Comparison of ENCODE assay signal across 11 mouse cellular contexts in genomic region chr4:133872222-133872811, GRCm38 (mm10). TPM values are rescaled to one million over a fixed set of nuclear protein-coding genes. Genes with fewer than 3 reads are reported as not detected.
A peak's percentile ranks its signal among the peaks of the same experiment; 100 is the strongest.
DNase-seq lines count a peak whose midpoint lies in the region; ATAC-seq and TF ChIP-seq lines count a peak whose summit lies in the region.
"Had no signal": no experiment of that assay in that cellular context is flagged by ENCODE, and none has a peak within 500 bp of the region (broad histone marks: within the 10 kb centered on the region; RNA-seq: fewer than 3 reads in every experiment).

No protein-coding gene starts in this region.

- H3K9me3 ChIP-seq in stomach, embryonic 15.5 days: no peaks in the 10 kb centered on the region
- no peaks in the 10 kb centered on the region for H3K9me3 ChIP-seq in stomach, postnatal 0 days (ENCODE audit: control insufficient read depth, low read length)
- no peaks in the 10 kb centered on the region for H3K9me3 ChIP-seq in intestine, embryonic 16.5 days (ENCODE audit: control insufficient read depth, low read length)
- H3K9me3 ChIP-seq: embryonic facial prominence, embryonic 12.5 days; hindbrain, embryonic 13.5 days had no signal

- no peak for TF ChIP-seq POLR2A in small intestine, adult 2 months (IDR thresholded peaks at IDR 0.05; ENCODE audit: low read depth, low read length)

- DNase-seq in gastrocnemius, adult 2 months: no peak
- no peak for DNase-seq in gastrocnemius, adult 8-10 months (ENCODE audit: low spot score in 2 of 2)
- DNase-seq in stomach, postnatal 0 days (ENCODE audit: low spot score): no peak
- DNase-seq in kidney, postnatal 36 days: no peak
- no peak for DNase-seq in MN1 (ENCODE audit: low spot score)

- ATAC-seq in stomach, embryonic 15.5 days (ENCODE audit: insufficient read depth, low FRiP score, low read depth): no peak
- ATAC-seq in stomach, postnatal 0 days (ENCODE audit: low FRiP score, low TSS enrichment): no peak
- no peak for ATAC-seq in intestine, embryonic 16.5 days

- no peak for TF ChIP-seq EP300 in stomach, postnatal 0 days (optimal IDR thresholded peaks at IDR 0.05)

- no peak for TF ChIP-seq CTCF in gastrocnemius, adult 2 months (IDR thresholded peaks at IDR 0.05)
- no peak for TF ChIP-seq CTCF in stomach, postnatal 0 days (IDR thresholded peaks at IDR 0.05; ENCODE audit: low read depth)
- TF ChIP-seq CTCF in small intestine, adult 2 months (IDR thresholded peaks at IDR 0.05; ENCODE audit: extremely low read depth, insufficient read length, insufficient replicate concordance, low read depth, low read length): no peak

- 80% methylated on average over 7 of the region's 7 CpGs for WGBS in stomach, embryonic 15.5 days
- WGBS in stomach, postnatal 0 days: 80% methylated on average over 7 of the region's 7 CpGs
- WGBS in intestine, embryonic 16.5 days: 72% methylated on average over 7 of the region's 7 CpGs
- 71% methylated on average over 7 of the region's 7 CpGs for WGBS in small intestine, adult 2 months

- 0 out of 2 replicates have a peak, but pooled peaks cover 4% of the 10 kb centered on the region for H3K36me3 ChIP-seq in stomach, embryonic 15.5 days
- H3K36me3 ChIP-seq in stomach, postnatal 0 days (ENCODE audit: control insufficient read depth, insufficient read depth, low read length): no peaks in the 10 kb centered on the region; the same call in 1 of the 2 replicates
- H3K36me3 ChIP-seq in intestine, embryonic 16.5 days (ENCODE audit: control insufficient read depth, insufficient read depth, low read length): peaks cover 3% of the 10 kb centered on the region; the same call in 1 of the 2 replicates
- H3K36me3 ChIP-seq in small intestine, adult 2 months (ENCODE audit: control insufficient read depth, insufficient read depth, low read length): peaks cover 66% of the 10 kb centered on the region

- peak overlapping the region; percentile 47 for H3K4me3 ChIP-seq in gastrocnemius, adult 2 months
- H3K4me3 ChIP-seq in stomach, embryonic 15.5 days (replicated peaks): peak overlapping the region; percentile 25
- no peak overlapping the region for H3K4me3 ChIP-seq in stomach, postnatal 0 days (ENCODE audit: low read depth, low read length)
- H3K4me3 ChIP-seq in intestine, embryonic 16.5 days (ENCODE audit: low read length): peak overlapping the region; percentile 2; the same call in 1 of the 2 replicates
- H3K4me3 ChIP-seq in small intestine, adult 2 months (ENCODE audit: low read depth, low read length): peak overlapping the region; percentile 72
- H3K4me3 ChIP-seq: embryonic facial prominence, embryonic 12.5 days; hindbrain, embryonic 13.5 days had no signal

- peak overlapping the region; percentile 49 for H3K27ac ChIP-seq in gastrocnemius, adult 2 months
- H3K27ac ChIP-seq in stomach, embryonic 15.5 days: 0 out of 2 replicates have a peak overlapping the region, but pooled peaks have one; percentile 4
- no peak overlapping the region for H3K27ac ChIP-seq in stomach, postnatal 0 days (replicated peaks)
- H3K27ac ChIP-seq in intestine, embryonic 16.5 days (ENCODE audit: low read length): no peak overlapping the region
- peak overlapping the region; percentile 64 for H3K27ac ChIP-seq in small intestine, adult 2 months (ENCODE audit: insufficient read depth, low read depth, low read length)
- H3K27ac ChIP-seq: embryonic facial prominence, embryonic 12.5 days; hindbrain, embryonic 13.5 days had no signal

- peaks cover under 1% of the 10 kb centered on the region; the same call in 1 of the 2 replicates for H3K4me1 ChIP-seq in stomach, embryonic 15.5 days
- H3K4me1 ChIP-seq in stomach, postnatal 0 days (replicated peaks; ENCODE audit: control insufficient read depth, insufficient read depth): no peaks in the 10 kb centered on the region
- peaks cover 10% of the 10 kb centered on the region; the same call in 1 of the 2 replicates for H3K4me1 ChIP-seq in intestine, embryonic 16.5 days (ENCODE audit: control insufficient read depth, insufficient read depth, low read length)
- no peaks in the 10 kb centered on the region; the same call in 1 of the 2 replicates for H3K4me1 ChIP-seq in small intestine, adult 2 months (ENCODE audit: control insufficient read depth, insufficient read depth, insufficient read length, low read length)

- peak overlapping the region; percentile 25; the same call in 1 of the 2 replicates for H3K4me2 ChIP-seq in stomach, embryonic 15.5 days
- H3K4me2 ChIP-seq in stomach, postnatal 0 days (replicated peaks; ENCODE audit: low read depth): no peak overlapping the region
- H3K4me2 ChIP-seq in intestine, embryonic 16.5 days (ENCODE audit: low read depth, low read length): no peak overlapping the region
- H3K4me2 ChIP-seq: embryonic facial prominence, embryonic 12.5 days; hindbrain, embryonic 13.5 days; midbrain, embryonic 11.5 days had no signal

- H3K27me3 ChIP-seq in stomach, embryonic 15.5 days (replicated peaks): no peaks in the 10 kb centered on the region
- H3K27me3 ChIP-seq in stomach, postnatal 0 days (ENCODE audit: control insufficient read depth, insufficient read depth, low read length): no peaks in the 10 kb centered on the region
- no peaks in the 10 kb centered on the region for H3K27me3 ChIP-seq in intestine, embryonic 16.5 days (replicated peaks; ENCODE audit: control insufficient read depth, insufficient read depth, low read length)
- no peaks in the 10 kb centered on the region for H3K27me3 ChIP-seq in small intestine, adult 2 months (ENCODE audit: control insufficient read depth, insufficient read depth, low read length)
- H3K27me3 ChIP-seq: embryonic facial prominence, embryonic 12.5 days; hindbrain, embryonic 13.5 days had no signal

- intact Hi-C loops in gastrocnemius, adult 2 months (cut with DNase I): no loop called here

- H3K9ac ChIP-seq in stomach, embryonic 15.5 days: no peak overlapping the region
- no peak overlapping the region for H3K9ac ChIP-seq in stomach, postnatal 0 days (ENCODE audit: low read length)
- H3K9ac ChIP-seq in intestine, embryonic 16.5 days (ENCODE audit: low read depth, low read length): no peak overlapping the region
- H3K9ac ChIP-seq: embryonic facial prominence, embryonic 12.5 days had no signal

RNA-seq across cellular contexts. Expression of gene Rps6ka1, which starts 15.3 kb away (rescaled TPM):
- total RNA-seq in gastrocnemius, adult 2 months (2021): 1 to 10 TPM; 3.5 to 4.8 TPM
- 1 to 10 TPM; 3.3 to 4.7 (median 4.0) TPM for total RNA-seq in gastrocnemius, adult 8-10 months (2022)
- 73.4 and 76.4 TPM in 2 replicates for polyA plus RNA-seq in stomach, embryonic 15.5 days (2015; fragmentation: Nextera tagmentation; extraction: Ambion mirVana)
- polyA plus RNA-seq in stomach, postnatal 0 days (2015; fragmentation: Nextera tagmentation; extraction: Ambion mirVana): 45.5 and 46.0 TPM in 2 replicates
- 148 and 156 TPM in 2 replicates for polyA plus RNA-seq in intestine, embryonic 16.5 days (2015; fragmentation: Nextera tagmentation; extraction: Ambion mirVana)
- polyA plus RNA-seq in small intestine, adult 2 months (2012; rRNA removed): 91.5 and 220 TPM in 2 replicates

Comparison
In these comparisons a context has a peak if more than half of its experiments do, and no peak if none do; other contexts are left out.
1. H3K27ac ChIP-seq: peak in gastrocnemius, adult 2 months (single experiment), stomach, embryonic 15.5 days (single experiment) and small intestine, adult 2 months (single experiment); none in stomach, postnatal 0 days (single experiment) and intestine, embryonic 16.5 days (single experiment).